Mouse (Mus musculus): ENCODE measurements around the gene Spem1.

Gene Spem1

DNA sequence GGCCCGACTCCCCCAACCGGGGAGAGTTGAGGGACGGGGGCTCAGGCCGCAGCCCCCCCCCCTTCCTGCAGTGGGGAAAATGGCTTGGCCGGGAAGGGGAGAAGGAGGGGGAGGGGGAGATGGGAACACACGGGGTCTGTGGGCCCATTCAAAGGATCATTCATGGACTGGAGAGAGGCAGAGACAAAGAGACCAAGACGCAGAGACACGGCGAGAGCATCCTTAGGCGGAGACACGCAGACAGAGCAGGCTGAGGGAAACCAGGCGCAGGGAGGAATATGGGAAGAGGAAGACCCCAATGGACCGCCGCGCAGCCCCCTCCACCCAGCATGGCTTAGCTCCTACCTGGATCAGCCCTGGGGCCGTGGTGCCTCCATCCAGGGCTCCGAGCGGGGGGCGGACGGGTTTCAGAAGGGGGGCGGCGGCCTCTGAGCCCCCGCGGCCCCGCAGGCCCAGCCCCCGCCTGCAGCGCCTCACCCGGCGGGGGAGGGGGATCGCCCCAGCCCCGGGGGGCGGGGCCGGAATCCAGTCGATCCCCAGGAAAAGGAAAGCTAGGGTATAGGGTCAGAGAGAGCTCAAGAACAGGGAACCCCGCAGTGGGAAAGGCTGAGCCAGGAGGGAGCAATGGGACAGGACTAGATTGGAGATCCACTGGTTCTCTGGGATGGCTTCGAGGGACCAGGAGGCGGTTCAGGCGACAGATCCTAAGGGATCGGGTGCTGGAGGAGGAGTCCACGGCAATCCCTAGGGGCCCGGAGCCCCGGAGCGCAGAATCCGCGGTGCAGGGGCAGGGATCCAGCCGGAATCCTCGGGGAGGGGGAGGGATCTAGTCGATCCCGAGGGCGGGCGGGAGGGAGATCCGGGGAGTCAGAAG is 15.0 kb upstream of the Spem1 start:
- peak; percentile 70 for DNase-seq (ENCODE audit: low spot score)

DNA sequence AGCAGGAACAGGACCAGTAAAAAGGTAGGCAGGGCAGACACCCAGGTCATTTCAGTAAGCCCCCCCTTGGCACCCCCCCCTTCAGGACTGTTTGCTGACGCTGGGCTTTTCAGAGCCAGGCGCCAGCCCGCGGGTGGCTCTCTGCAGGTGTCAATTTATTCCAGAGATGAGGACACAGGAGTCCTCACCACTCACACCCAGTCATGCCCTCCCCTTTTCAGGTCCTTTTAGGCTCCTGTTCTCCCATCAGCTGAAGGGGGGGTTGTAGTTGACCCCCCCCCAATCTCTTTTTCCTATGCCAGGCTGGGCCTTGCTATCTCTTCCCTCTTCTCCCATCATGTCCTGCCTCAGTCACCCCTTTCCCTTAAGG is 14.0 kb upstream of the Spem1 start:
- DNase-seq (ENCODE audit: low spot score) = no peak

DNA sequence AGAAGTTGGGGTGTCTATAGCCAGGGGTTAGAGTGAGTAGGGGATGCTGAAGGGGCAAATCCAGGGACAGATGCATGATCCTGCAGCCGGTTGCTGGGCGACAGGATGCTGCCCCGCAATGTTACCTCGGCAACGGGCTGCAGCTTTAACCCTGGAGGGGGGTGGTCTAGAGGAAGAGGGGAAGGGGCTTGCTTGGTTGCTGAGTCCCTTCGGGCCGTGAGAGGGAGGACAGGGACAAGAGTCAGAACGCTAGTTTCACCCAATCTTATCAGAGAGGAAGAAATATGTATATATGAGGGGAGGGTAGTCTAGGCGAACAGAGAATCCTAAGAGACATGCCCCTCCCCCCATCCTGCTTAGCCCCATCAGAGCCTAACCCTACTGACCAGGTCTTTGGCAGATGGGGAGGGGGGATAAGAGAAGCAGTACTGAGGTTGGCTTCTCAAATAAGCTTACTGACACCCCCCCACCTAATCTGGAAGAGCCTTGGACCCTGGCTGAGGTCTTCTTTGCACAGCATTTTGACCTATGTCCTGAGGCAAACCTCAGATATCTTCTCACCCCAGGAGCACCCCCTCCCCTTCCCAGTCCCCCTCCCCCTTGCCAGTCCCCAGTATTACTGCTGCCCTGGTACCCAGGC is 13.5 kb upstream of the Spem1 start:
- DNase-seq (ENCODE audit: low spot score) = no peak

DNA sequence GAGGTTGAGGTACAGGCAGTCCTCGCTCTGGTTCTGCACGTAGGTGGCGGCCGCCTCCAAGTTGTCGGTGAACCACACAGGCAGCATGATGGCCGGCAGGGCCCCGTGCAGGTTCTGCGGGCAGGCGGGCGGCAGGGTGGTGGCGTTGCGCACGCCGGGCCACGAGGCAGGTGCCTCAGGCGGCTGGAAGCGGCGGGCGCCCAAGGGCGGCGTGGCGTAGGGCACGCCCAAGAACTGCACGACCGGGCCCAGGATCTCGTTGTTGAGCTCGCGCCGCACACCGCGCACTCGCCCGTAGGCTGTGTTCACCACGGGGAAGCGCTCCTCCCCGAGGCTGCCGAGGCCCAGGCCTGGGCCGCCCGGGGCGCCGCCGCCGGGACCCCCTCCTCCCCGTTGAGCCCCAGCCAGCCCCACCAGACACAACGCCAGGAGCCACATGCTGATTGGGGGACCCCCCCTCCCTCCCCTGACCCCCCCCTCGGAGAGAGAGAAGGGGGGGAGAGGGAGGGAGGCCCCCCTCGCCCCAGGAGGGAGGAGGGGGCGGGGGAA is 12.1 kb upstream of the Spem1 start:
- DNase-seq (ENCODE audit: low spot score) = peak; percentile 65

DNA sequence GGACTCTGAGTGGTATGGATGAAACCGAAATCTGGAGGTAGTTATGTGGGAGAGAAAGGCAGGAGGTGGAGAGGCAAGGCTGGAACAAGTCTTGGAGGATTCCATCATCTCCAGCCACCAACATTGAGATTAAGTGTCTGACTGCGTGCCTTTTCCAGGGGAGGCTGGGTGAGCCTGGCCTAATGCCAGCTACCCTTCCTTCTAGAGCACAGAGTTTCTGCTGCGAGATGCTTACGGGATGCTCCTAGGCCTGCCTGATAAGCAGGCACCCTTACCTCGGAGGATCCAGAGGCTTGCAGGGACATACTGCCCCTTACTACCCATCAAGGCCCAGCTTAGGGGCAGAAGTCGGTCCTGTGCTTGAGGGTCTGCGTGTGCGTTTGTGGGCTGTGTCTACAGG is 11.6 kb upstream of the Spem1 start:
- DNase-seq (ENCODE audit: low spot score) = no peak

DNA sequence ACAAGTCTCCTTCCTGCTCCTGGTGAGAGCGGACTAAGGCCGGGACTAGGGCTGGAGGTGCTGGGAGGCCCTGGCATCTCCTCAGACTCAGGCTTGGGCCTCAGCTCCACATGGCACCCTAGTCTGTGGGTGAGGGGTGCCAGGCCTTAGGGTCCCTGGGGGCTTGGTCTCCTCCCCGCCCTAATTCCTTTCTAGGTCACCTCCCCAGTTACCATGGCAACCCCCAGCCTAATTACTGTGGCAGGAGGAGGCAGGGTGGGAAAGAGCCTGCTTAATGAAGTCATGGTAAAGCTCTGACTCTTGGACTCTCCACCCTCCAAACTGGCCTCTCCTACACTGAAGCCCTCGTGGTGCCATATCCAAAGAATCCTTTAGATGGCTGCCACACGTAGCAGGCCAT is 6.9 kb upstream of the Spem1 start:
- DNase-seq (ENCODE audit: low spot score) = no peak

DNA sequence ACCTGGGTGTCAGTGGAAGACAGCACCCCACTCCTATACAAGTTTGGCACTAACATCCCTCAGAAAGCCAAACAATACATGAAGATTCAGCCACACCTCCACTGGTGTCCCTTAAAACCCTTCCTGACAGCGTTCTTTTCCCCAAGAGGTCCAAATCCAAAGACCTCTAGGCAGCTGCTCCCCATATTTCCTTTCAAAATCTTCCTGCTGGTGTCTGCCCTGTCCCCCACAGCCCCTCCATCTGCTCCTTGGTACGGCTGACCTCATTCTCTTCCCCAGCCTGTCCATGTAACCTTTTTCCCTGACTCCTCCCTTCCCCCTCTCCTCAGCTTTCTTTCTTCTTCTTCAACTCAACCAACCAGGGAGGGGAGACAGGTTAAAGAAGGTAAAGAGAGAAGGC is 1.5 kb upstream of the Spem1 start:
- no peak for DNase-seq (ENCODE audit: low spot score)

DNA sequence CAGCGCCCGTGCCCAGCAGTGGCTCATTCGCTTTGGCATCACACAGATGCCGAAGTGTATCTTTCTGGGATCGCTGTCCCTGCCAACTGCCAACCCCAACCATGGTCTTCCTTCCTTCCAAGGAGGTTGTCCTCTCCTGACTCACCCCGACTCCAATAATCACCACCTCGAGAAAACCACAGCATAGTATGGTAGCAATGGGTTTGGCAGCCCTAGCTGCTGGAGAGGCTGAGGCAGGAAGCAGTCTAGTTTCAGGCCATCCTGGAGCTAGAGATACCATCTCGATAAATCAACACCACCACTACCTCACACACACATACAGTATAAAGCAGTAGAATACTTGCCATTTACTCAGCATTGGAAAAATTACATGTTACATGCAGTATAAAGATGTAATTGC is 3.1 kb downstream of the Spem1 start:
- no peak for DNase-seq (ENCODE audit: low spot score)

DNA sequence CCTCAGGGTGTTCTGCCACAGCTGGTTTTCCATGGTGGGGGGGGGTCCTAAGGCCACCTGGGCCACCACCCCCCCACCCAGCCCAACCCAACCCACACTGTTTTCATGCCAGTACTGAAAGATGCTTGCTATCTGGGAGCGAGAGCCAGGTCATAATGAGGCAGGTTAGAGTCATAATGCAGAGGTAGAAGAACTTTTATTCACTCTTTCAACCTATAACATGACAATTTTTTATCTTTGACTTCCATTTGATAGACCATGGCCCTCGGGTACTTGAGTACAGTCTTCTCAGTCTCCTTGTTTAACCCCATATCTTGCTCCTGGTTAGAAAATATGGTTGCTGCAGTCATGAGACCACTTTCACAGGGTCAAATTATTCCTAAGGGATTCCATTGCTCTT is 3.6 kb downstream of the Spem1 start, which contains the start of gene Spem2:
Spem2 (minus strand) TSS at position 101 of the 400 bp plus-strand sequence.
- no peak for DNase-seq (ENCODE audit: low spot score)

DNA sequence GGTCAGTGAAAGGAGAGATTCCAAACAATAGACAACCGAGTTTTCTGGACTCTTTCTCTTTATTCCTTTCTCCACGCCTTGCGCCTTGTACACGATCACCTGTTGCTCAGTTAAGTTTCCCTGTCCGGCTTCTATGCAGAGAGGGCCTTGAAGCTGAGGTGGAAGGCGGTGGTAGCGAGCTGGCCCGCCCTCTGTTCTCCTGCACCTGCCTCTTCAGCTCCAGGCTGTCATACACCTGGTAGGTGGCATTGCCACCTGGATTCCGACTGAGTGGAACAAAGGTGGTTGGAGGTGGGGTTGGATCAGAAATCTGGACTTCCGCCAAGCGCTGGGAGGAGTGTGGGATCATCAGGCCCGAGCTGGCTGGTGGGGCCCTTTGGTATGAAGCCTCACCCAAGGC is 5.5 kb downstream of the Spem1 start:
- no peak for DNase-seq (ENCODE audit: low spot score)

DNA sequence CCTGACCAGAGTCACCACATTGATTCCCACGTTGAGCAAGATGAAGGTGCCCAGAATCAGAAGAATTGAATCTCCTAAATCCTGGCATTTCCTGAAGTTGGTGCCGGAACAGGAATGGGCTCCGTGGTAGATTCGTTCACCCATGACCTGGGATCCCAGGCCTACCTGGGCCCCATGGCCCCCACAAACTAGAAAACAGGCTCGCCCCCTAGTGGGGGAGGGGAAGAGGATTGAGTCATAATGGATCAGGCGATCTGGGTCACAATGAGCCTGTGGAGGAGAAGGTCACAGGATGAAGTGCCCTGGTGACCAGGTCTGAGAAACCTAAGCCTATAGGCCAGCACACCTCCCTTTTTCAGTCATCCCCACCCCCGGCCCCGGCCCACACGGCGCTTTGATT is 6.8 kb downstream of the Spem1 start, which contains the start of gene Gm39566:
Gm39566 (minus strand) TSS at position 144 of the 400 bp plus-strand sequence.
- no peak for DNase-seq (ENCODE audit: low spot score)

DNA sequence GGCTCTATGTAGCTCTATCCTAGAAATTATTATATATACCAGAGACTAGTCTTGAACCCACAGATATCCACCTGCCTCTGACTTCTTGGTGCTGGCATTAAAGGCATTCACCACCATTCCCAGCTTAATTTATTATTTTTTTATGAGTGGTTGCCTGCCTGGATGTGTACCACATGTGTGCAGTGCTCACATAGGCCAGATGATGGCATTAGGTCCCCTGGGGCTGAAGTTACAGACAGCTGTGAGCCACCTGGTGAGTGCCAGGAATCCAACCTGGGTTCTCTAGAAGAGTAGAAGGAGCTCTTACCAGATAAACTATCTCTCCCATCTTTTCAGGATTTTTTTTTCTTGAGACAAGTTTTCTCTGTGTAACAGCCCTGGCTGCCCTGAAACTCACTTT is 11.7 kb downstream of the Spem1 start:
- DNase-seq (ENCODE audit: low spot score) = no peak

DNA sequence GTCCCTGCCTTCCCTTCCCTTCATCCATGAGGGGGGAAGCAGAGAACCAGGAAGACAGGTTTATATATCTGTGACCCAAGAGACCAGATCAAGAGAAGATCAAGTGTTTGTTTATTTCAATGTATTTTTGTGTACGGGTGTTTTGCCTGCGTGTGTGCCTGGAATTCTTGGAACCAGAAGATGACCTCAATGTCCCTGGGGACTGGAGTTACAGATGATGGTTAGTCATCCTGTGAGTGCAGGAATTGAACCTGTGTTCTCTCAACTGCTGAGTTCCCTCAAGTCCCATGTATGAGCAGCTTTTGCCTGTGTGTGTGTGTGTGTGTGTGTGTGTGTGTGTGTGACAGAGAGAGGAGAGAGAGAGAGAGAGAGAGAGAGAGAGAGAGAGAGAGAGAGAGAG is 14.3 kb downstream of the Spem1 start:
- DNase-seq (ENCODE audit: low spot score) = no peak

DNA sequence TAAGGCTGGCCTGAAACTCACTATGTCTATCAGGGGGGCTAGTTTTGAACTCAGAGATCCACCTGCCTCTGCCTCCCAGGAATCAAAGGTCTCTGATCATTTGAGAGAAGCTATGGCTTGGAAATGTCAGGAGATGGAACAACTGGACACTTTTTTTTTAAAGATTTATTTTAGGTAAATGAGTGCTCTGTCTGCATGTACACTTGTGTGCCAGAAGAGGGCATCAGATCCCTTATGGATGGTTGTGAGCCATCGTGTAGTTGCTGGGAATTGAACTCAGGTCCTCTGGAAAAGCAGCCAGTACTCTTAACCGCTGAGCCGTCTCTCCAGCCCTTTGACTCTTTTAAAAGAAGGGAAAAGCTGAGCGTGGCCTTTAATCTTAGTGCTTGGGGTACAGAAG is 15.6 kb downstream of the Spem1 start:
- no peak for DNase-seq (ENCODE audit: low spot score)

DNA sequence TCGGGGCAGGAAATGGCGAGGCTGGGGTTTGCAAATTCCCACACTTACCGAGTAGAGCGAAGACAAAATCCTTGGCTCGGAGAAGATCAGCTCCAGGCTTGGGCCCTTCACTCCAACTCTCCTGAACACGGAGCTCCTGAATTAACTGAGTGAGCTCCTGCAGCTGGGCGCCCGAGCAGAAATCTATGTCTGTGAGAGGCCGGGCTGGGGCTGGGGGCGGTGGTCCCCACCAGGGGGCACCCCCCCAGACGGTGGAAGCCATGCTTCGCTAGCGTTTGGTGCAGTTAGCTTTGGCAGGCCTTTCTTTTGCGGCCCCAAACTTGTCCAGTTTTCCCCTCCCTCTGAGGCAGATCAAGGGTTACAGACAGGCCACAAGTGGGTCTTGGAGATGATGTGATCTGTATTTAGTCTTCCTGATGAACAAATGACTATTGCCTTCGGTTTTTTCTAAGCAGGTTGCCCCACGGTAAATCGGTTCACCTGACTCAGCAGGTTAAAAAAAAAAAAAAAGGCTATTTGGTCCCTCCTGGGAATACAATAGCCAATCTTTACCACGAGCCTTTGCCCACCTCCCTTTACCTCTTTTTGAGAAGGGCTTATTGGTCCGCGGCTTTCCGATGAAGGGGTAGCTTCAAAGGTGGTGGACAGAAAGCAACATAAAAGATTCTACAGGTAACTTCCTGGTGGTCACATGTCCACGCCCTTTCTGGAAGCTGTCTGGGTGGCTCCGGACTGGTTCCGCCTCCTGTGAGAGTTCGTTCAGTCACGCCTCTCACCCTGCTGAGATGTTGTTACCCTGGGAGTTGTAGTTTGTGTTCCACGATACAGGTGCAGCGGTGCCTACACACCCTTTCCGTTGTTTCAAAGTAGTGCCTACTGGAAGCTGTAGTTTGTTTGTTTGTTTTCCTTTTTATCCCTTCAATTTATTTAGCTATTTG is 16.7 kb downstream of the Spem1 start, which contains the start of gene Tmem102:
Tmem102 (minus strand) TSS at position 653 of the 938 bp plus-strand sequence.
- no peak for DNase-seq (ENCODE audit: low spot score)

DNA sequence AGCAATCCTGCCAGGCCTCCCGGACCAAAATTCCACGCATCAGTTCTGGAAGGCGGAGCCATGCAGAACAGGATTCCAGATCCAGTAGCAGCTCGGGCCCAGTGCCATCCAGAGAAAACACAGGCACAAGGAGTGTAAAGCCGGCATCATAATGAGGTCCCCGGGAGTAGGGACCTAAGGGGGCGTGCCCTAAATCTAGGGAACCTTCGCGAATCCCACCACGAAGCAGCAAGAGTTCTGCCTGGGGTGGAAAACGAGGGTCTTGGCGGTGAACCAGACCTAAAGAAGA is 17.4 kb downstream of the Spem1 start:
- peak; percentile 66 for DNase-seq (ENCODE audit: low spot score)

DNA sequence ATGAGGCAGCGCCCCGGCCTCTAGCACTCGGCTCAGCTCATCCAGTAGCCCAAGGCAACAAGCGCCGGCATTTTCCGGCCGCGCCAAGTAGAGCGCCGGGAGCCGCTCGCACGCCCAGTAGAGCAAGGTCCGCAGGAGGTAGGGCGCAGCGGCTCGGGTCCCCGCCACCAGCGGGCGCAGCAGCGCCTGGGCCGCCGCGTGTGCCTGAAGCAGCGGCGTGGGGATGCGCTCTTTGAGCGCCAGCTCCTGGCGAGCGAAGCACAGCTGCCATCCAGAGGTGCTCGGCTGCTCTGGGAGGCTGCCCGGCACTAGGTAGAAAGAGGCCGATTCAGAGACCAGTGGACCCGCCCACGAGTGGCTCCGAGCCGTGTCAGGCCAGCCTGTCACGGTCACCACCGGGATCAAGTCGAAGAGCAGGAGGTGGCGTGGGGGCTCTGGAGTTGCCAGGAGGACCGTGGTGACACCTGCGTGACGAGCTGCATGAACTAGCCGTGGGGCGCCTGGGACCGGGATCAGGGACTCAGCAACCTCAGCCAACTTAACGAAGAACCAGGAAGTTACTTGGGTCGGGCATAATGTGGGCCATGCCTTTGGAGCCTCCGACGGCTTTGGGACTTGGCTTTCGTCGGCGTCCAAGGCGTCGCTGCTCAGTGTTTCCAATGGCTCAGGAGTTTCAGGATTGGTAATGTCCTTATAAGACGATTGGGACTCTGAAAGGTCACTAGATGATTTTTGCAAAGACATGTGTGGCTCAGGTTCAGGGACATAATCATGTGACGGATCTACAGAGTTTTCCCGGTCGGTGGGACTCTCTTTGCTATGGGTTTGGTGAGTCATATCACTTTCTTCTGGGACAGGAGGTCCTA is 18.0 kb downstream of the Spem1 start:
- peak; percentile 79 for DNase-seq (ENCODE audit: low spot score)

DNA sequence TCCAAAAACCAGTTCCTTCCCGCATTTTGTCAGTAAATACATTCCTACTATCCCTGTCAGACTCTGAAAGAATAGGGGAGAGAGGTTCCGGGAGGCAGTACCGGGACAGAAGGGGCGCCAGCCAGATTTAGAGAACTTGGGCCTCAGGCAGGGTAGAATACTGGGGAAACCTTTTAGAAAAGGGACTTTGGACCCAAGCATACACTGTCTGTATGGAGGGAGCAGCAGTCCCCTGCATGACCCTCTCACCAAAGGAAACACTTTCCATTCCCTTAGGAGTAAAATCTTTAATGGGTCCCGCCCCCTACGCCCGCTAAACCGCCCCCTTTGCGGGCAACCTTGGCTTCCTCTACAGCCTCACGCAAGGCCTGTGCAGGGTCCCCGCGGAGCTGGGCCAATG is 18.7 kb downstream of the Spem1 start:
- no peak for DNase-seq (ENCODE audit: low spot score)

DNA sequence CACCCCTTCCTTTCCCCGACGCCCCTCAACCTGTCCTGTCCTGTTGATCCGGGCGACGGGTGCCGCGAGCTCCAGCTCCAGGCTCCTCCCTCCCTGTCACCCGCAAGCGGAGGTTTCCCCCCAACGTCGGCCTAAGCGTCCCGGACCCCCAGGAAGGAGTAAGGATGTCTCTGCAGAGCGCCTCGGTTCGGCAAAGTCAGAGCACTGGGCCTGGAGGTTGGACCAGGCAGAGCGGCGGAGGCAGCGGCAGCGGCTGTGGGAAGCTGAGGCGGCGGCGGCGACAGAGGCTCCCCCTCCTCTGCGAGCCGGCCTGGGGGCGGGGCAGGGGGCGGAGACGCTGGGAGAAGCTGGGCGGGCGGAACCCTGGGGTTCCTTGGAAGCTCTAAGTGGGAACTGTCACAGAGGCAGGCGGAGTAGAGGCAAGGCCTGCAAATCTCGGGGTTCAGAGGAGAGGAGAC is 19.3 kb downstream of the Spem1 start:
- DNase-seq (ENCODE audit: low spot score) = peak; percentile 93

DNA sequence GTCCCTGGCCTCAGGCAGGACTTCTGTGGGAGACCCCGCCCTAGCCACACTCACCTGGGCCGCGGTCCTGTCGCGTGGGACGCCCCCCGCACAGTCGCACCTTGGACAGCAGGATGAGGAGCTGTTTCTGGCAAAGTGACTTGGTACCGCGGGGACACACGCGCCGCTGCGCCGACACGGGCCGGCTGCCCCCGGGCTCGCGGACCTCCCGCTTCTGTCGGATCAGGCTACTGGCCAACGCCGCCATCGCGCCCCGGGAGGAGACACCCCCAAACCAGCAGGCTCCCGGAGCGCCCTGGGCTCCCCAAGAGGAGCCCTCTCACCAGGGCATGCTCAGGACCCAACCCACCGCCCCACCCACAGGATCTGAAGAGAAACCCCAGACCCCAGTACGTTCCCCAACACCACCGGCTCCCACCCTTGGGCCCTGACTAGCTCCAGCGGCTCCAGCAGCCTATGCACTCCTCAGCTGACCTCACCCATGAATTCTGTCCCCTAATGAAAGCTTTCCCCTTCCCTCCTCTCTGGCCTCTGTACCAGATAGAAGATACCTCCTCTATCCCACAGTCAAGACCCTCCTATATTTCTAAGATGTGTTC is 20.5 kb downstream of the Spem1 start, which contains the start of gene Fgf11:
Fgf11 (minus strand) TSS at position 479 of the 599 bp plus-strand sequence.
- peak; percentile 60 for DNase-seq (ENCODE audit: low spot score)
